Mouse (Mus musculus) cerebellum, adult 11-12 months (tissue): ENCODE data around the gene 2010003K11Rik.
A peak's percentile ranks its signal among the peaks of the same experiment; 100 is the strongest.

Source experiments
- DNase-seq: peaks from one replicate; pipeline ENCODE4 v3.0.0; 2022

2010003K11Rik gene

DNA sequence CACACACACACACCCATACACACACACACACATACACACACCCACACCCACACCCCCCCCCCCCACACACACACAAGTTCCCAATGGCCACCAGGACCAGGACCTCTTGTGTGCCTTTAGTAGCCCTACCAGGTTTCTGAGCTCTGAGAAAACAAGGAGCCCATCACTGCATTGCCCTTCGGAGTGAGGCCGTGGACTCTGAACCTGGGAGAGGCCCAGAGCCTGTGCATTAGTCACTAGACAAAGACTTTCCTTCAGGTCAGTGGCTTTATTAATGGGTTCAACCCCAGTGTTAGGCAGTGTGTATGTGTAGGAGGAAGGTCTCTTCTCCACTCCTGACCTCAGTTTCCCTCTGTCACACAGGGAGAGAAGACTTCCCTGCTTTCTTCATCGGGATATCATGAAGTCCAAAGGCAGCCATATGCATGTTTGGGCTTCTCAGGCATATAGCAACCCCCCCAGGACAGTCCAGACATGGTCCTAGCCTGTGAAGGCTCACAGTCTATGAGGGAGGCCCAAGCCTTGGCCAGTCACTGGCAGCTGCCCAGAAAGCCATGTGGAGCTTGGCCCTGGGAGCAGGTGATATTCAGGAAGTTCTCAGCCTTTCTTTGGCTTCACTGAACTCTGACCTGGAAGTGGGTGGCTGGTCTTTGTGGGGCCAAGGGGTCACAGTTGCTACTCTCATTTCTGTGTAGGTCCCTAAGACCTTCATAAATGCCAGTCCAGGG lies 1.7 kb downstream of the 2010003K11Rik start:
- DNase-seq, result peak; percentile 64

DNA sequence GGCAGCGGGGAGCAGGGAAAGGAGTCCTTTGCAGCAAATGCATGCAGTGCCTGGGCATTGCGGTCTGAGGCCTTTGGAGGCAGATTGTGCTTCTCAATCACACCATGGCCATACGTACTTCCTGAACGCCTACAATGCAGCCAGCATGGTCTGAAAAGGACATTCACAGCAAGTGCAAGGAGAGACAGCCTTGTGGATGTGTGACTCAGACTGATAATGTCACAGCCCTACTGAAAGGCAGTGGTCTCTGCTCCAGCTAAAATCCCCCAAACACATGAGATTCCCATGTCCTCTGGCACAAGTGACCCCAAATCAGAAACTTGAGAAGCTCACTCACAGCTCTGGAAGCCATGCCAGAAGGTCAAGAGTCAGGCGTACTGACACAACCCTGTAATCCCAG lies 2.6 kb downstream of the 2010003K11Rik start:
- DNase-seq, result no peak

DNA sequence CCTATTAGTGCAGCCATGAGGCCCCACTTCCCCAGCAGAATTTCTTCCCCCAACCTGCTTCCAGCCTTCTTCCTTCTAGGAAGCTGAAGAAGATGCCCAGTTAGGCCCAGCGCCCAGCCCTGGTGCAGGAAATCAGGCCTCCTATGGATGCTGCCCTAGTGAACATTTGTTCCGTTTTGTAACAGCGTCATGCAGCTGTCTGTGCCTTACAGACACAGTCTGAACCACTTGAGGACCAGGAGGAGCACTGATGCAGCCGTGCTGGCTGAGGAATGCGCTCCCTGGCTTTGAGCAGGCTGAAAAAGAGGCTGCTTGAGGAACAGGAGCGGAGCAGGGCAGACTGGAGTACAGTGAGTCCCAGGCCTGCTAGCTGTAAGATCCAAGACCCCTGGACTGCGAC lies 3.7 kb downstream of the 2010003K11Rik start:
- no peak for DNase-seq

DNA sequence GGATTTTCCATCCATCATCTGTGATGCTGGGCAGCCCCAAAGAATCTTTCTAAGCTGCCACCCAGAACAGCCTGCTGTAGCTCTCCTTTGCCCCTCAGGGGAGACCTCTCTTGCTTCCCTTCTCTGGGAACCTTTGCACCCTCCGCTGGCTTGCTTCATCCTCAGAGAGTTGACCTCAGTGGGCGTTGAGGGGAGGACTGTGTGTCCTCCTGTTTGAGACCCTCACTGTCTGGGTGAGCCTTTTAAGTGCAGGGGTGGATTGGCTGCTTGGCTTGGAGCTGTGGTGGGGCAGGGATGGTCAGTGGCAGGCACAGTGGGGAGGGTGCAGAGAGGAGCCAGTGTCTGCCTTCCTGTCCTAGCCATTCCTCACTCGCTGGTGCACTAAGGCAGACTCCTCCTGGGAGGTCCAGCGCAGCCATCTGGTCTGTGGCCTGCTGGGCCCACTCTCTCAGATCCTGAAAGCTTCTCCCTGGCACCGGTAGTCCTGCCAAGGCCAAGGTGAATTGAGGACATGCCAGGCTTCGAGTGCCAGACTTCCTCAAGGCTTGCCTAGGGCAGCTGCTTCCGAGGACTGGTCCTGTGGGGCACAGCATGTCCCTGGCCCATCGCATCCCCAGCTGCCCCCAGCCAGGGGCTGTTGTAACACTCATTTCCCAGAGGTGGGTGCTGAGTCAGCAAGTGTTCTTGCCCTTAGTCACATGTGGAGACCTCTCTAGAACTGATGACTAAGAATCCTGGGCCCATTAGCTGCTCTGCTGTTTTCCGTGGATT lies 5.7 kb downstream of the 2010003K11Rik start:
- peak; percentile 99 for DNase-seq

DNA sequence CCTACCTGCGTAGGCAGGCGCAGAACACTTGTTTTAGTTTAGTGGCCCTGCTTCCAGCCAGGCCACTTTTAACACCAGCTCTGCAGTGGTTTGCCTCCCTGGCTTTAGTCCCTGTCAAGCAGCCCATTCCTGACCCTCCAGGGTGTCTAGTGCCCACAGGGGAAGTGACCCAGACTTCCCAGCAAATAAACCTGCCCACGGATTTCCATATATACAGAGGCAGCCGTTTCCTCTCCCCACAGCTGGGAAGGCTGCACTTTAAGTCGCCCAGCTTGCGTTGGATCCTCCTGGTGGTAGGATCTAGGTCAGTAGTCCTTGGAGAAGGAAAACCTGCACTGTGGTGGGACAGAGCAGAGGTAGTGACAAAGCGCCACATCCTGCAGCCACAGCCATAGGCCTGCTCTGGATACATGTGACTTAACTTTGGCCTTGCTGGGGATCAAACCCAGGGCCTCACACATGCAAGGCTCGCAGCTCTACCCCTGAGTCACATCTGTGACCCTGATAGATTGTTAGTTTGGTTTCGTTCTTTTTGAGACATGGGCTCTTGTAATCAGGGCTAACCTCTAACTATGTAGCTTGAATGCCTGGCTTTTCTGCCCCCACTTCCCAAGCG lies 7.2 kb downstream of the 2010003K11Rik start:
- DNase-seq, result no peak

DNA sequence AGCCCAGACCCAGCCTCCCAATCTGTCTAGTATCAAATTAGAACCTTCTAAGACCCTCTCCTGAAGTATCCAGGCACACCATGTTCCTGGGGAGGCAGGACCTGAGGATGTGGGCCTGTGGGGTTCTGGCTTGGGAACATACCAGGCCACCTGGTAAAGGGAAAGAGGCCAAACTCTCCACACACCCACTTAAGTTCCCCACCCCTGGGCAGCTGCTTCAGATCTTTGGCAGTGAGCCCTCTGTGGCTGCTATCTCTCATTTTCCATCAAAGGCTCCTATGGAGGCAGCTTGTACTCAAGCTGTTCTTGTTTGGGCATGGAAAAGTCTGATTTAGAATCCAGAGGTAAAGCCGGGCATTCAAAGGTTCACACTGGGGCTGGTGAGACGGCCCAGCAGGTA lies 10.5 kb downstream of the 2010003K11Rik start:
- DNase-seq, result no peak

DNA sequence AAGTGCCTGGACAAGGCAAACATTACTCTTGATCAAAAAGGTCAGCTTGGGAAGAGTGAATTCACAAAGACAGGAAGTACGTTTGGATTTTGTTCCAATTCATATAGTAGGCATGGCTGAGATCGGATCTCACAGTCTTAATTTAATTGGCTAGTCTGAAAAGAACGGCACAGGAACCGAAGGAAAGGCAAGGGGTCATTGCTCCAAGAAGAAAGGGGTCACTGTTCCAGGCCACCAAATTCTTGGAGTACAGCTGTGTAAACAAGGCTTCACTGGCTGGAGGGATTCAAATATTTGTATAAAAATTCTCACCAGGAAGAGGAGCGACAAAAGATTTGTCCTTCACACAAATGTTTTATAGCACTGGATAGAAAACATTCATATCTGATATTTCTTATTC lies 13.4 kb downstream of the 2010003K11Rik start:
- no peak for DNase-seq

DNA sequence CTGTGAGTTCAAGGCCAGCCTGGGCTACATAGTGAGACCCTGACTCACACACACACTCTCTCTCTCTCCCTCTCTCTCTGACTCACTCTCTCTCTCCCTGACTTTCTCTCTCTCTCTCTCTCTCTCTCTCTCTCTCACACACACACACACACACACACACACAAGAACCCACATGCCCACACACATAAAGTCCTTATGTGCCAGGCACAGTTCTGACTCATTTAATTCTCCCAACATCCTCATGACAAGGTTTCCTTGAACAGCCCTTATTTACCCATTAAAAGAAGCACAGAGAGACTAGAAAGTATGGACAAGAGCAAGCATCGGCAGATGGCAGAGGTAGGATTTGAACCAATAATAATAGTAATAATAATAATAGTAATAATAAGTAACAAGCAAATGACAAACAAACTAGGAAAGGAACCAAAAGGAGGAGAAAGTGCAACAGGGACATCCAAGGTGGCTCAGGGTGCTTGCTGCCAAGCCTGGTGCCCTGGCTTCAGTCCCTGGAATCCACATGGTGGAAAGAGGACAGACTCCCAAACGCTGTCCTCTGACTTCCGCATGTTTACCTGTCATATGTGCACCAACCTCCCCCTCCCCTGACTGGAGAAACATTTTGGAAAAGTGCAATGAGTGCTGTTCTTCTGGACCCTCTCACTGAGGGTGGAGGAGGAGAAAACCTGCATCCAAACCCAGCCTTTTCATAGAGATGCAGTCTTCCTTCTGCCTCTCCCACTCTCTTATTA lies 16.1 kb downstream of the 2010003K11Rik start:
- peak; percentile 75 for DNase-seq

DNA sequence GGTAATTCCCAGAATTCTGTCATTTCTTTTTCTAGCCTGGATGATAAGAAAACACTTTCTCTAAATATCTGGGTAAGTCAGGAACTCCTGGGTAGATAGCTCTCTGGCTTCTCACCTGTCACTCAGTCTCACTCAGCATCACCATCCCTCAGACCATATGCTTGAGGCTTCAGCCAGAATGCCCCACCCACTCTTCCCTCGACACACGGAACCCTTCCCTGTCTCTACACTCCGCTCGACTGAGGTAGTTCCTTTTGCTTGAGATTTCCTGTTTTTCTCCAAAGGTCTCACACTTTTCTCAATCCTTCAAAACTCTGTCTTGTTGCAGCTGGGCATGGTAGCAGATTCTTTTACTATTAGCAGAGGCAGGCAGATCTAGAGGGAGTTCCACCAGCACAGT lies 17.1 kb downstream of the 2010003K11Rik start:
- DNase-seq, result peak; percentile 65

DNA sequence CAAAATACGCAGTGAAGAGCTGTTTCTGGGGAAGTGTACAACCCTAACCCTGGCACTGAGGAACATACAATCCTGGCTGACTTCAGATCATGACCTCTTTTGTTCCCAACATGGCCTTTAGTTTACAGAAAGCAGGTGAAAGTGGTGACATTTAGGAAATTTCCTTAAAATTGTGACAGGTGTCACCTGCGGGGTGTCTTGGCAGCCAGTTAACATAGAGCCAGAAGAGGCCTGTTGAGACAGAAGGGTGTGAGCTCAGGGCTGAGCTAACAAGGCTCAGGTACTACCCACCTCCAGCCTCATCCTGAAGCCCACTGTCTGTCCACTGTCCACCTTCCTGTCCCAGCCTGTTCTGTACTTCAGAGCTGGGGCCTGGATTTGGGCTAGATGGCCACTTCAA lies 18.3 kb downstream of the 2010003K11Rik start:
- peak; percentile 85 for DNase-seq

DNA sequence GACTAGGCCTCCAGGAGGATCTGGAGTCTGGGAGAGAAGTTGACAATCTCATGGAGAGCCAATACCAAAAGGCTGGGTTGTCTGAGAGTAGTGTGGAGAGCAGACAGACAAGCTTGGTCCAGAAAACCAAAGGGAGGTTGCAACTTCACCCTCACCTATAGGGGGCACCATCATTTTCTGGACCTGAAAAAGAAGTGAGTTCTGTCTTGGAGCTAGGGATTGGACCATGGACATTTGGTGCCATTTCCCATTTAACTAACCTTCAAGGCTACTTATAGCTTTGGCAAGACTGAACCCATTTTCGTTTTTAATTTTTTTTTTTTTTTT lies 20.2 kb downstream of the 2010003K11Rik start:
- no peak for DNase-seq

DNA sequence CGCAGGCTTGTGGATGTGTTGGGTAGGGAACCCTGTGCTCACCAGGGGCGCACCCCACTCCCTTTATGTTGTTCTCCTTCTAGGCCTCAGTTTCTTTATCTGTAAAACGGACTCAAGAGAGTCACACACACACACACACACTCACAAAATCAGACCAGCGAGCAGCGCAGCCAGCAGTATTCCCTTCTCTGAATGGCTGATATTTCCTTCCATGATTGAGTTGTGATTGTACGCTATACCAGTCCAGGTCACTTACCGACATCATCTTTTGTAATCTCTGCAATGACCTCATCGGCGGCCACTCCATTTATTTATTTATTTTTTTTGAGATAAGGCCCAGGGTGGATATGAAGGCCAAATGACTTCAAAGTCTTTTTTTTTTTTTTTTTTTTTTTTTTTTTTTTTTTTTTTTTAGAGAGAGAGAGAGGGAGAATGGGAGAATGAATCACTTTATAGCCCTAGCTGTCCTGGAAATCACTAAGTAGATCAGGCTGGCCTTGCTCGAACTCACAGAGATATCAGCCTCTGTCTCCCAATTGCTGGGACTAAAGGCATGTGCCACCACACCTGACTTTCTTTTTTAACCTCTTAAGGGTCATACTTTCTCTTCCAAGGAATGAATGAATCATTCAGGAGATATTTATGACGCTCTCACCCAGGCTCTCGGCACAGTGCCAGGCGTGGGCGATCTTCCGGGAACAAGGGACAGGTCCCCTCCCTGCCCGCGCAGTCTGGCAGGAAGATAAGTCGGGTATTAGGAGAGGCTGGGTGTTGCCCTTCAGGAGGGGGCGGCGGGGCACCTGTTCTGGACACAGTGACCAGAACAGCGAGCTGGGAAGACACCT lies 20.8 kb downstream of the 2010003K11Rik start, which contains the start of gene Syt12:
TSS of gene Syt12 (minus strand) at position 103 of the 845 bp plus-strand sequence.
- DNase-seq, result peak; percentile 92

DNA sequence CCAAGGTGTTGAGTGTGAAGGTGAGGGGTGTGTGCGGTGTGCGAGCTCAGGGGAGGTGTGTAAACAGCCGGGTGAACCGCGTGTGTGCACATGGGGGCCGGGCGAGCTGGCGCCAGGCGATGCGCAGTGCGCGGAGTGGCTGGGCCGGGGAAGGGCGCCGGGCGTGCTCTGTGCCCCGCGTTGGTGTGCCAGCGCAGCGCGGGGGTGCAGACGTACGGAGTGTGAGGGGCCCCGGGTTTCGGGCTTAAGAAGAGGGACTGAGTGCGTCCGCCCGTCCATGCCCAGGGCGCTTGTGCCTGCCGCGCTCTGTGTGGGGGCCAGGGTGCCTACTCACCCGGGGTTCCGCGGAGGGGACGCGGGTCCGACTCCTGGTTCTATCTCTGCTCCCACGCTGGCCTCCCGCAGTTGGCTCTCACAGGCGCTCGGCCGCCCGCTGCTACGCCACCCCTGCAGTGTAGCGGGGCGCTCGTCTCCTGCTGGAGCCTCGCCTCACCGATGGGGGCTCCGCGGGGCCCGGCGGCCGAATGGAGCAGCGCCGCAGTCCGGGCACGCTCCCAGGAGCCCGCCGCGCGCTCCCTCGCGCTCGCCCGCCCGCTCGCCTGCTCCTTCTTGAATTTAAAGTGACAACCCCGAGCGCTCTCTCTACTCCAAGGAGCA lies 21.7 kb downstream of the 2010003K11Rik start:
- DNase-seq, result peak; percentile 85

DNA sequence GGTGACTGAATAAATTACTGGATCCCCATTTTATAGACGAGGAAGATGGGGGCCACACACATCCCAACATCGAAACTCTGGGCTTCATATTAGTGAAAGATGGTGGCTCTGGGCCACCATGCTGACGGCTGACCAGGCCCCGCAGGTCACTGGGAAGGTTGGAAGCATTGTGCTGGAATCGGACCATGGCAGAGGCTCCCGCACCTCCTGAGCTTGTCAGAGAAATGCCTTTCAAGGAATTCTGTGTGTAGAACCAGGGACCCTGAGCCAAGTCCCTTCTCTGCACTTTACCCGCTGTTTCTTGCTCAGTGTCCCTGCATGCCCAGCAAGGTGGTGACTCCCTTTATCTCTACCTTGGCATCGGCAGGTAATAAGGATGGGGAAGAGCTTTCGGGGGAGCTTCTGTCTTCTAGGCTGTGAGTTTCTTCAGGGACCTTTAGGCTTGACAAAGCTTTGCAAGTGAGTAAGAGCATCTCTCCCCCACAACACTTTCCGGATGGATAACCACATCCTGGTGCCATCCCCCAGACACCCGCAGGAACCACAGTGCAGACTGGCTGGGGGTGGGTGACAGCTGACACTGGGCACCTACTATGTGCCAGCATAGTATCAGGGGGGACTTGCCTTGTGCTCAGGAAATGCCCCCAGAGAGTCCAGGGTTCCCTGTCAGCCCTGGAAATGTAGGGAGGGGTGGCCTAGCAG lies 23.0 kb downstream of the 2010003K11Rik start:
- DNase-seq, result peak; percentile 62

DNA sequence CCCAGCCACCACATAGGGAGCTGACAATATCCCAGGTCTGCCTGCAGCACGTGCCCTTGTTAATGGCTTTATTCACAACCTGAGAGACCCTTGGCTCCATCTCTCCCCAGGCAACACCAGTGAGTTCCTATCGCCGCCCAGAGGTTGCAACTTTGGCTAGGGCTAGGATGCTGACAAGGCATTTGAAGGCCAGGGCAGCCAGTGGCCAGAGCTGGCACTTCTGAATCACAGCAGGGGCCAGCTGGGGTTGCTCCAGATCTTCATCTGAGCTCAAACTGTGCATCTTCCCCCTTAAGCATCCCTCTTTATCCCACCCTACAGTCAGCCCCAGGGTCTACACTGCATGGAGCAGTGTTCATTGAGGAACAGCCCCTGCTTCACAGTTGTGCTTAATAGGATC lies 23.6 kb downstream of the 2010003K11Rik start:
- DNase-seq, result peak; percentile 51

DNA sequence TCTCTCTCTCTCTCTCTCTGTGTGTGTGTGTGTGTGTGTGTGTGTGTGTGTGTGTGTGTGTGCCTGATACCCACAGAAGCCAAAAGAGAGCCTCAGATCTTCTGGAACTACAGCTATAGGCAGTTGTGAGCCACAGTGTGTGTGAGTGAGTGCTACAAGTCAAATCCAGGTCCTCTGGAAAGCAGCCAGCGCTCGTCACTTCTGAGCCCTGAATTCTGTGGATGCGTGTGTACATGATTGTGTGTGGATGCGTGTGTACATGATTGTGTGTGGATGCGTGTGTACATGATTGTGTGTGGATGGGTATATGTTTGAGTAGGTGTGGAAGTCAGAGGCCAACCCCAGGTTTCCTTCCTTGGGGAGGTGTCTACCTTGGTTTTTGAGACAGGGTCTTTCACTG lies 24.8 kb downstream of the 2010003K11Rik start:
- DNase-seq, result peak; percentile 46

DNA sequence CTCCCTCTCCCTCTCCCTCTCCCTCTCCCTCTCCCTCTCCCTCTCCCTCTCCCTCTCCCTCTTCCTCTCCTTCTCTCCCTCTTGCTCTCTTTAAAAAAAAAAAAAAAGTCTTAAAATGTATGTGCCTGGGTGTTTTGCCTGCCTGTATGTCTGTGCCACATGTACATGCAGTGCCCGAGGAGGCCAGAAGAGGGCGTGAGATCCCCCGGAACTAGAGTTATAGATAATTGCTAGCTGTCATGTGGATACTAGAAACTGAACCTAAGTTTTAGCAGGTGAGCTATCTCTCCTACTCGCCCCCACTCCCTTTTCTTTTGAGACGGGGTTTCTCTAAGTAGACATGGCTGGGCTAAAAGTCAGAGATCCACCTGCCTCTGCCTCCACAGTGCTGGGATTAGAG lies 30.0 kb downstream of the 2010003K11Rik start:
- peak; percentile 51 for DNase-seq

DNA sequence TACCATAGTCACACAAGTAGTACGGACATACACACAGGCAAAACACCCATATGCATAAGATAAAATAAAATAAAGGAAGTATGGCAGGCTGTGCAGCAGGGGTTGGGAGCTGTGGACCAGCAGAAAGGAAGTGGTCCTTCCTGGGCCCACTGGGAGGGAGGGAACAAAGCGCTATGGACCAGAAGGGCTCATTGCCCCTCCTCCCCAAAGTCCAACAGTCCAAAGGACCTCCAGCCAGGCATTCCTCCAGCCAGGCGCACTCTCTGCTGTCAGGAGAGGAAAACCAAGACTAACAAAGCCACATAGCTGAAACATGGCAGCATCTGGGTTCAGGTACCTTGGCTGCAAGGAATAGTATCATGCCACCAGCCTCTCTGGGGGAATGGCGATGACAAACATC lies 33.7 kb downstream of the 2010003K11Rik start:
- no peak for DNase-seq

DNA sequence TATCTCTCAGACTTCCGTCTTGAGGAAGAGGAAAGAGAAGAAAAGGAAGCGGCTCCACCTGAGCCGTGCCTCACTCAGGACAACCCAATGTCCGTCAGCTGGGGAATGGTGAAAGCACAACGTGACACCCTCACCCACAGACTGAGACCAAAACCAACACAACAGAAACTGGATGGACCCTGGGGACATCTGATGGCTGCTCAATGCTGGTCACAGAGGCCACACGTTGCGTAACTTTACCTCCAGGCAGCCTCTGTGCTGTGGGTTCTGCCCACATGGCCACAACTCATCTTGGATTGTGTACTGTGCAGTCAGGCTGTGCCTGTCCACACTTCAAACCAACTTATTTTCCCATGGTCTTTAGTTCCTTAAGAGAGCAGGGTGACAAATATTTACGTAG lies 36.4 kb downstream of the 2010003K11Rik start:
- no peak for DNase-seq

DNA sequence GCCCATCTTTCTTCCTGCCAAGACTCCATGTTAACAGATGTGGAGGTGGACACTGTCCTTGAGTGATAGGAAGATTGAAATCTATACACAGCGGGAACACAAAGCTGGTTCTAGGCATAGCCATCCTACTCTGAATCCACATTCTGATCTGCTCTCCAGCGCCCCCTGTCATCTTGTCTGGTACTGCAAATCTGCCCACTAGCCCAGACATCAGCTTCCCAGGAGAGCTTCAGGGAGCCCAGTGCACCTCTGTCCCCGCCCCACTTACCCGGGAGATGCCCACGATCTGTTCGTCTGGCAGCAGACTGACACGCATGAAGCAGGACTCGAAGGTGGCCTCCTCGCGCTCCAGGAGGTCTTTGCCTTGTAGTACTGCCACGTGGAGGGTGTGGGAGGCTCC lies 42.2 kb downstream of the 2010003K11Rik start:
- peak; percentile 66 for DNase-seq
